Mouse (Mus musculus) MEL (cell line): Measurements from ENCODE around the gene Mynn.

ENCODE experiments used
- CHD2 ChIP-seq: IDR thresholded peaks from 2 replicates; pipeline ENCODE4 v1.6.1; 2011; ENCODE audit warnings: low read length, improper control_type of control experiment
- CTCF ChIP-seq, 3 experiments: IDR thresholded peaks in 2 of 3; conservative IDR thresholded peaks in 1 of 3; 2 replicates each; pipeline ENCODE4 v1.5.1; 2011 to 2012; ENCODE audit warnings: low read length in 3 of 3, low read depth in 2 of 3, mild to moderate bottlenecking in 2 of 3, improper control_type of control experiment in 1 of 3, inconsistent platforms in 1 of 3, mixed read lengths in 1 of 3, moderate library complexity in 1 of 3; ENCODE audit not compliant: control insufficient read depth in 1 of 3, insufficient read depth in 1 of 3, poor library complexity in 1 of 3, severe bottlenecking in 1 of 3
- EP300 ChIP-seq, 2 experiments: IDR thresholded peaks; 2 replicates each; pipeline ENCODE4 v1.6.1; 2011; ENCODE audit warnings: improper control_type of control experiment in 2 of 2, low read length in 2 of 2, low read depth in 1 of 2, mild to moderate bottlenecking in 1 of 2
- GATA1 ChIP-seq: IDR thresholded peaks from 2 replicates; pipeline ENCODE4 v1.6.1; 2011; ENCODE audit warnings: low read depth, low read length, improper control_type of control experiment
- MAX ChIP-seq: IDR thresholded peaks from 2 replicates; pipeline ENCODE4 v1.6.1; 2011; ENCODE audit warnings: low read length, improper control_type of control experiment
- NELFE ChIP-seq: IDR thresholded peaks from 2 replicates; pipeline ENCODE4 v1.6.1; 2011; ENCODE audit warnings: low read depth, low read length, improper control_type of control experiment
- POLR2A ChIP-seq, 2 experiments: IDR thresholded peaks; 2 replicates each; pipeline ENCODE4 v1.6.1; 2011 to 2012; ENCODE audit warnings: low read length in 2 of 2, mild to moderate bottlenecking in 2 of 2, control low read depth in 1 of 2, improper control_type of control experiment in 1 of 2, low read depth in 1 of 2, moderate library complexity in 1 of 2; ENCODE audit not compliant: control insufficient read depth in 1 of 2, insufficient read depth in 1 of 2, poor library complexity in 1 of 2
- RAD21 ChIP-seq: IDR thresholded peaks from 2 replicates; pipeline ENCODE4 v1.6.1; 2011; ENCODE audit warnings: mild to moderate bottlenecking, low read depth, low read length, improper control_type of control experiment

DNA sequence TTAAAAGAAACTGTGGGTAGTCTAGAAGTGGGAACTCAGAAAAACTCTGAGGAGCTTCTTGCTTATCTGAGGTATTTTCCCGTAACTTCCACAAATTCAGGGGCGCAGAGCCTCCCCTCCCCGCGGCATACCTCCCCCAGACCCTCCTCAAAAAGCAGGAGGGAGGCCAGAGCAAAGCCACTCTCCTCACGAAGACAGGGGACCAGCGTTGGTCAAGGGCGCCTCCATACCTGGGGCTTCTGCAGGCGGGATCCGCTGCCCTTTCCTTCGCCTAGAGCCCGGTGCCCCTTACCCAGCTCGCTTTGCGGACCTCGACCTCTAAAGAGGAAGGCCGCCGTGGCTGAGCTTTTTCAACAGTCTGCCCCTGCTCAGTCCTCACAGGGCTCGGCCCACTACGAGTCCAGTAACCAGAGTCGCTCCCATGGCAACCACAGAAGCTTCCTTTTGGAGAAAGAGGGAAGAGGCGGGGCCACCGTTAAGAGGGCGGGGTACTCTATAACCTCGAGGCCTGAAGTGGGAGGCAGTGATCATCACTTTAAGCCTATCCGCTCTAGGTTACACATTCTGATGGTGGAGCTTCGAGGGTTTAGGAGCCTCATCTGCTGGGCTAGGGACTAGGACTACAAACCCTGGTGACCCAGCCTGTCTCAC lies 45.7 kb downstream of the Mynn start, which contains the start of gene Lrrc34:
- TF ChIP-seq NELFE, result no peak
- no peak for TF ChIP-seq CHD2
- no peak for TF ChIP-seq RAD21
- no peak for TF ChIP-seq MAX
- TF ChIP-seq EP300 (IDR thresholded peaks at IDR 0.05; ENCODE audit: low read depth in 1 of 2, low read length in 2 of 2), result no peak
- TF ChIP-seq CTCF (IDR thresholded peaks at IDR 0.05 in 2 of 3, conservative IDR thresholded peaks at IDR 0.05 in 1 of 3; ENCODE audit: control insufficient read depth in 1 of 3, insufficient read depth in 1 of 3, low read depth in 2 of 3, low read length in 3 of 3, poor library complexity in 1 of 3, severe bottlenecking in 1 of 3), result no peak
- TF ChIP-seq POLR2A (IDR thresholded peaks at IDR 0.05; ENCODE audit: control insufficient read depth in 1 of 2, insufficient read depth in 1 of 2, low read depth in 1 of 2, low read length in 2 of 2, poor library complexity in 1 of 2), result no peak
- TF ChIP-seq GATA1, result no peak
